Mouse (Mus musculus) intestine, embryonic 14.5 days (tissue): ENCODE results near the gene Arid3a. TPM values are rescaled to one million over a fixed set of nuclear protein-coding genes. Genes with fewer than 3 reads are reported as not detected.
A peak's percentile ranks its signal among the peaks of the same experiment; 100 is the strongest.

Experiments used
- ATAC-seq: fragments of 200-750 bp; cut with Nextera tagmentation; replicated peaks from 2 replicates; pipeline ENCODE4 v1.8.0; 2017; ENCODE audit warnings: low read depth, moderate number of reproducible peaks, moderate TSS enrichment, moderate library complexity; ENCODE audit not compliant: low FRiP score, low TSS enrichment
- DNase-seq: peaks from one replicate; pipeline ENCODE4 v3.0.0-alpha.2; 2018; ENCODE audit warnings: low spot score
- H3K27ac ChIP-seq: fragments of 300-500 bp; sonication (generic); 2 replicates; pipeline ENCODE4 v1.5.1; 2014; ENCODE audit warnings: low read depth, mild to moderate bottlenecking, control low read depth
- H3K27me3 ChIP-seq: fragments of 300-500 bp; sonication (generic); replicated peaks from 2 replicates; pipeline ENCODE4 v1.6.1; 2014; ENCODE audit warnings: low read length, control low read depth; ENCODE audit not compliant: control insufficient read depth, insufficient read depth
- H3K36me3 ChIP-seq: fragments of 300-500 bp; sonication (generic); 2 replicates; pipeline ENCODE4 v1.6.1; 2014; ENCODE audit warnings: low read length, control low read depth; ENCODE audit not compliant: control insufficient read depth, insufficient read depth
- H3K4me1 ChIP-seq: fragments of 300-500 bp; sonication (generic); replicated peaks from 2 replicates; pipeline ENCODE4 v1.6.1; 2014; ENCODE audit warnings: low read length, control low read depth, mixed read lengths; ENCODE audit not compliant: control insufficient read depth, insufficient read depth
- H3K4me2 ChIP-seq: fragments of 300-500 bp; sonication (generic); 2 replicates; pipeline ENCODE4 v1.6.1; 2014; ENCODE audit warnings: low read length
- H3K4me3 ChIP-seq: fragments of 300-500 bp; sonication (generic); 2 replicates; pipeline ENCODE4 v1.5.1; 2014; ENCODE audit warnings: low read depth, low read length, control low read depth, mixed read lengths
- H3K9ac ChIP-seq: fragments of 300-500 bp; sonication (generic); 2 replicates; pipeline ENCODE4 v1.6.1; 2014; ENCODE audit warnings: mild to moderate bottlenecking, low read length
- H3K9me3 ChIP-seq: fragments of 300-500 bp; sonication (generic); 2 replicates; pipeline ENCODE4 v1.6.1; 2016; ENCODE audit warnings: low read length, control low read depth; ENCODE audit not compliant: control insufficient read depth
- WGBS: fragments of 180-500 bp; shearing (Covaris S2); extraction: QIAGEN DNeasy Blood & Tissue Kit; methylation state at CpG from one replicate; pipeline ENCODE4 v1.1.7; 2014; 5-methylcytosine and 5-hydroxymethylcytosine counted together
- polyA plus RNA-seq: library from polyadenylated mRNA; unstranded; fragments of >200 nt; fragmentation: Nextera tagmentation; extraction: Ambion mirVana; gene quantifications from 2 replicates; pipeline ENCODE4 v1.2.1, GENCODE M21; 2014

Arid3a gene
- polyA plus RNA-seq, 1 experiment from 2014 or later: 14.4 TPM

GRCm38 (mm10) chr10:79945507-79946234, 18.8 kb downstream of the Arid3a start:
- Histone ChIP-seq H3K36me3 (peaks cover 33% of the 10 kb centered on the region), H3K4me2 (peak overlapping the region; percentile 39; the same call in 1 of the 2 replicates), H3K9ac (no peak overlapping the region), H3K27ac (peak overlapping the region; percentile 77), H3K4me3 (no peak overlapping the region), H3K4me1 (peaks cover 35% of the 10 kb centered on the region), H3K27me3 (no peaks in the 10 kb centered on the region), H3K9me3 (no peaks in the 10 kb centered on the region)
- no peak for DNase-seq
- ATAC-seq: no peak
- WGBS: 21% methylated on average over 16 of the region's 16 CpGs

- H3K4me1 ChIP-seq: peaks cover 35% of the 10 kb centered on the region
- H3K4me2 ChIP-seq: peak overlapping the region; percentile 39
- DNase-seq: no peak
- 19% methylated on average over 7 of the region's 7 CpGs for WGBS
- ATAC-seq: 0 out of 2 replicates have a peak, but pooled peaks have one; percentile 7
- H3K27me3 ChIP-seq: no peaks in the 10 kb centered on the region
- H3K9me3 ChIP-seq: no peaks in the 10 kb centered on the region
- peak overlapping the region; percentile 65 for H3K27ac ChIP-seq
- H3K9ac ChIP-seq: 0 out of 2 replicates have a peak overlapping the region, but pooled peaks have one; percentile 30
- no peak overlapping the region for H3K4me3 ChIP-seq
- H3K36me3 ChIP-seq: peaks cover 39% of the 10 kb centered on the region
Observed at GRCm38 (mm10) chr10:79946752-79947322, 20.0 kb downstream of the Arid3a start.

GRCm38 (mm10) chr10:79947502-79947901, 20.7 kb downstream of the Arid3a start:
- no peak overlapping the region for H3K9ac ChIP-seq
- peaks cover 41% of the 10 kb centered on the region for H3K36me3 ChIP-seq
- no peak overlapping the region for H3K27ac ChIP-seq
- H3K4me3 ChIP-seq: no peak overlapping the region
- no peak overlapping the region for H3K4me2 ChIP-seq
- peaks cover 35% of the 10 kb centered on the region for H3K4me1 ChIP-seq
- H3K27me3 ChIP-seq: no peaks in the 10 kb centered on the region
- no peak for DNase-seq
- no peaks in the 10 kb centered on the region for H3K9me3 ChIP-seq
- no peak for ATAC-seq
- WGBS: 60% methylated on average over 6 of the region's 6 CpGs

- 52% methylated on average over 4 of the region's 4 CpGs for WGBS
Observed at GRCm38 (mm10) chr10:79949873-79950272, 23.0 kb downstream of the Arid3a start.

GRCm38 (mm10) chr10:79950661-79951060, 23.8 kb downstream of the Arid3a start:
- ATAC-seq (no peak), DNase-seq (no peak)
- no peak overlapping the region for H3K4me3 ChIP-seq
- 82% methylated on average over 18 of the region's 18 CpGs for WGBS
- peaks cover 20% of the 10 kb centered on the region for H3K4me1 ChIP-seq
- H3K27ac ChIP-seq: no peak overlapping the region
- no peak overlapping the region for H3K9ac ChIP-seq
- H3K27me3 ChIP-seq: no peaks in the 10 kb centered on the region
- H3K4me2 ChIP-seq: no peak overlapping the region
- no peaks in the 10 kb centered on the region for H3K9me3 ChIP-seq
- H3K36me3 ChIP-seq: peaks cover 53% of the 10 kb centered on the region

More at GRCm38 (mm10) chr10:79949873-79950272, 23.0 kb downstream of the Arid3a start:
- H3K27me3 ChIP-seq: no peaks in the 10 kb centered on the region
- ATAC-seq (no peak), DNase-seq (no peak)
- no peaks in the 10 kb centered on the region for H3K9me3 ChIP-seq
- no peak overlapping the region for H3K4me3 ChIP-seq
- no peak overlapping the region for H3K4me2 ChIP-seq
- no peak overlapping the region for H3K27ac ChIP-seq
- peaks cover 27% of the 10 kb centered on the region for H3K4me1 ChIP-seq
- no peak overlapping the region for H3K9ac ChIP-seq
- peaks cover 53% of the 10 kb centered on the region for H3K36me3 ChIP-seq

- H3K36me3 ChIP-seq: peaks cover 48% of the 10 kb centered on the region
- ATAC-seq: no peak
- no peak overlapping the region for H3K27ac ChIP-seq
- H3K9ac ChIP-seq: no peak overlapping the region
- no peaks in the 10 kb centered on the region for H3K4me1 ChIP-seq
- no peak overlapping the region for H3K4me3 ChIP-seq
- H3K9me3 ChIP-seq: no peaks in the 10 kb centered on the region
- 87% methylated on average over 6 of the region's 6 CpGs for WGBS
- no peaks in the 10 kb centered on the region for H3K27me3 ChIP-seq
- no peak for DNase-seq
- no peak overlapping the region for H3K4me2 ChIP-seq
Observed at GRCm38 (mm10) chr10:79953946-79954345, 27.1 kb downstream of the Arid3a start.

- no peaks in the 10 kb centered on the region for H3K9me3 ChIP-seq
- no peak overlapping the region for H3K4me2 ChIP-seq
- H3K27me3 ChIP-seq: no peaks in the 10 kb centered on the region
- peaks cover 30% of the 10 kb centered on the region for H3K36me3 ChIP-seq
- DNase-seq (no peak), ATAC-seq (no peak)
- H3K4me3 ChIP-seq: no peak overlapping the region
- H3K4me1 ChIP-seq: no peaks in the 10 kb centered on the region
- no peak overlapping the region for H3K9ac ChIP-seq
- 65% methylated on average over 9 of the region's 9 CpGs for WGBS
- no peak overlapping the region for H3K27ac ChIP-seq
Observed at GRCm38 (mm10) chr10:79955691-79956090, 28.8 kb downstream of the Arid3a start.

- peaks cover 6% of the 10 kb centered on the region for H3K4me1 ChIP-seq
- H3K9me3 ChIP-seq: no peaks in the 10 kb centered on the region
- H3K27me3 ChIP-seq: no peaks in the 10 kb centered on the region
- WGBS: 18% methylated on average over 4 of the region's 4 CpGs
- H3K36me3 ChIP-seq: peaks cover 20% of the 10 kb centered on the region
- no peak overlapping the region for H3K4me2 ChIP-seq
- ATAC-seq (no peak), DNase-seq (no peak)
- no peak overlapping the region for H3K9ac ChIP-seq
- H3K27ac ChIP-seq: no peak overlapping the region
- H3K4me3 ChIP-seq: no peak overlapping the region
Observed at GRCm38 (mm10) chr10:79956643-79957154, 29.9 kb downstream of the Arid3a start.
